In genomic region chr10:8174230-8174629, GRCm38 (mm10) we compare ENCODE assay signal across 15 mouse cellular contexts.
DNase-seq lines count a peak whose midpoint lies in the region; ATAC-seq and TF ChIP-seq lines count a peak whose summit lies in the region.
"Had no signal": no experiment of that assay in that cellular context is flagged by ENCODE, and none has a peak within 500 bp of the region (broad histone marks: within the 10 kb centered on the region; RNA-seq: fewer than 3 reads in every experiment).

No protein-coding gene starts in this region.

- no peak for TF ChIP-seq EP300 in stomach, postnatal 0 days (optimal IDR thresholded peaks at IDR 0.05)

- no peak overlapping the region for H3K4me3 ChIP-seq in stomach, postnatal 0 days (ENCODE audit: low read depth, low read length)
- H3K4me3 ChIP-seq: limb, embryonic 15.5 days; megakaryocyte, embryonic 14.5 days had no signal

- no peaks in the 10 kb centered on the region for H3K9me3 ChIP-seq in stomach, postnatal 0 days (ENCODE audit: control insufficient read depth, low read length)
- H3K9me3 ChIP-seq: limb, embryonic 15.5 days had no signal

- H3K4me2 ChIP-seq in stomach, postnatal 0 days (replicated peaks; ENCODE audit: low read depth) = no peak overlapping the region
- H3K4me2 ChIP-seq: limb, embryonic 15.5 days had no signal

- no peak overlapping the region for H3K27ac ChIP-seq in stomach, postnatal 0 days (replicated peaks)

- H3K36me3 ChIP-seq in stomach, postnatal 0 days (ENCODE audit: control insufficient read depth, insufficient read depth, low read length) = no peaks in the 10 kb centered on the region
- H3K36me3 ChIP-seq: limb, embryonic 15.5 days had no signal

- no peak overlapping the region for H3K9ac ChIP-seq in stomach, postnatal 0 days (ENCODE audit: low read length)
- H3K9ac ChIP-seq: limb, embryonic 15.5 days had no signal

- TF ChIP-seq CTCF in stomach, postnatal 0 days (IDR thresholded peaks at IDR 0.05; ENCODE audit: low read depth) = no peak

- DNase-seq in heart, adult 11 months = peak; percentile 33
- no peak for DNase-seq in heart, adult 18-20 months
- peak; percentile 58 for DNase-seq in right cerebral cortex, adult 18-20 months
- DNase-seq in right cerebral cortex, postnatal 4 days = no peak
- peak; percentile 18 to 35 for DNase-seq in left cerebral cortex, postnatal 36 days (ENCODE audit: low spot score in 2 of 2)
- DNase-seq in stomach, postnatal 0 days (ENCODE audit: low spot score) = no peak
- DNase-seq in urinary bladder, postnatal 4 days (ENCODE audit: low spot score in 2 of 2) = no peak
- DNase-seq in gastrocnemius, postnatal 25 days = no peak
- DNase-seq: adrenal gland, postnatal 10 days; cerebellum, adult 11 months; heart, postnatal 4 days; kidney, postnatal 14 days had no signal

- ATAC-seq in stomach, postnatal 0 days (ENCODE audit: low FRiP score, low TSS enrichment) = peak; percentile 81
- ATAC-seq: Patski had no signal

- intact Hi-C loops in left cerebral cortex, postnatal 36 days (cut with DNase I) = no loop called here

- no peaks in the 10 kb centered on the region for H3K27me3 ChIP-seq in stomach, postnatal 0 days (ENCODE audit: control insufficient read depth, insufficient read depth, low read length)
- H3K27me3 ChIP-seq: limb, embryonic 15.5 days; megakaryocyte, embryonic 14.5 days; Patski had no signal

- WGBS in stomach, postnatal 0 days = 52% methylated on average over 7 of the region's 7 CpGs

- H3K4me1 ChIP-seq in stomach, postnatal 0 days (replicated peaks; ENCODE audit: control insufficient read depth, insufficient read depth) = peaks cover 4% of the 10 kb centered on the region; the same call in 1 of the 2 replicates

Comparison
In these comparisons a context has a peak if more than half of its experiments do, and no peak if none do; other contexts are left out.
1. DNase-seq: peak in heart, adult 11 months (single experiment), right cerebral cortex, adult 18-20 months (single experiment) and left cerebral cortex, postnatal 36 days (2 of 2); none in heart, adult 18-20 months (0 of 2), right cerebral cortex, postnatal 4 days (single experiment), stomach, postnatal 0 days (single experiment), urinary bladder, postnatal 4 days (0 of 2) and gastrocnemius, postnatal 25 days (single experiment).